Mouse (Mus musculus) limb, embryonic 11.5 days (tissue): ENCODE results near the gene Olfr1150-ps1. TPM values are rescaled to one million over a fixed set of nuclear protein-coding genes. Genes with fewer than 3 reads are reported as not detected.

ENCODE experiments used
- ATAC-seq: fragments of 200-750 bp; cut with Nextera tagmentation; 2 replicates; pipeline ENCODE4 v1.8.0; 2017; ENCODE audit warnings: low read depth; ENCODE audit not compliant: insufficient number of reproducible peaks, low FRiP score, low TSS enrichment
- DNase-seq: peaks from one replicate; pipeline ENCODE4 v3.0.0-alpha.2; 2015; ENCODE audit warnings: low spot score
- H3K27ac ChIP-seq: fragments of 300-500 bp; sonication (generic); replicated peaks from 2 replicates; pipeline ENCODE4 v1.5.1; 2014; ENCODE audit warnings: low read depth, mild to moderate bottlenecking, low read length
- H3K27me3 ChIP-seq: fragments of 300-500 bp; sonication (generic); 2 replicates; pipeline ENCODE4 v1.6.1; 2014; ENCODE audit warnings: mild to moderate bottlenecking, low read length, mixed read lengths; ENCODE audit not compliant: control insufficient read depth, insufficient read depth
- H3K36me3 ChIP-seq: fragments of 300-500 bp; sonication (generic); 2 replicates; pipeline ENCODE4 v1.6.1; 2014; ENCODE audit warnings: mild to moderate bottlenecking, low read length, moderate library complexity, mixed read lengths; ENCODE audit not compliant: control insufficient read depth, insufficient read depth
- H3K4me1 ChIP-seq: fragments of 300-500 bp; sonication (generic); 2 replicates; pipeline ENCODE4 v1.6.1; 2014; ENCODE audit warnings: low read length, mixed read lengths; ENCODE audit not compliant: control insufficient read depth, insufficient read depth
- H3K4me2 ChIP-seq: fragments of 300-500 bp; sonication (generic); 2 replicates; pipeline ENCODE4 v1.6.1; 2014; ENCODE audit warnings: low read depth, mild to moderate bottlenecking, moderate library complexity; ENCODE audit not compliant: severe bottlenecking
- H3K4me3 ChIP-seq: fragments of 300-500 bp; sonication (generic); 2 replicates; pipeline ENCODE4 v1.5.1; 2014; ENCODE audit warnings: low read depth, low read length
- H3K9ac ChIP-seq: fragments of 300-500 bp; sonication (generic); 2 replicates; pipeline ENCODE4 v1.6.1; 2014; ENCODE audit warnings: mild to moderate bottlenecking, low read length
- H3K9me3 ChIP-seq: fragments of 300-500 bp; sonication (generic); 2 replicates; pipeline ENCODE4 v1.6.1; 2016; ENCODE audit warnings: low read length; ENCODE audit not compliant: control insufficient read depth
- WGBS: fragments of 180-500 bp; shearing (Covaris S2); extraction: QIAGEN DNeasy Blood & Tissue Kit; methylation state at CpG from one replicate; pipeline ENCODE4 v1.1.7; 2014; 5-methylcytosine and 5-hydroxymethylcytosine counted together
- polyA plus RNA-seq: library from polyadenylated mRNA; unstranded; fragments of >200 nt; fragmentation: Nextera tagmentation; extraction: Ambion mirVana; gene quantifications from 2 replicates; pipeline ENCODE4 v1.2.1, GENCODE M21; 2014

Gene Olfr1150-ps1
- polyA plus RNA-seq = not detected in 2 replicates

- 82% methylated on average over 1 of the region's 1 CpGs for WGBS
- ATAC-seq = no peak
Measured at GRCm38 (mm10) chr2:87843693-87844092, at the start of gene Olfr1150-ps1. Olfr1150-ps1 (plus strand) TSS chr2:87843993.

GRCm38 (mm10) chr2:87800292-87800691, 43.5 kb upstream of the Olfr1150-ps1 start, which contains the start of gene Olfr1143:
Olfr1143 (plus strand) TSS chr2:87800592.
- Histone ChIP-seq H3K4me1 (no peaks in the 10 kb centered on the region), H3K9me3 (no peaks in the 10 kb centered on the region), H3K4me2 (no peak within 1 kb of the TSS), H3K9ac (no peak within 1 kb of the TSS), H3K4me3 (no peak within 1 kb of the TSS), H3K27me3 (no peaks in the 10 kb centered on the region), H3K36me3 (no peaks in the 10 kb centered on the region), H3K27ac (no peak within 1 kb of the TSS)
- ATAC-seq (no peak), DNase-seq (no peak)

More at GRCm38 (mm10) chr2:87843693-87844092, at the start of gene Olfr1150-ps1:
- H3K9ac ChIP-seq = no peak within 1 kb of the TSS
- H3K4me1 ChIP-seq = no peaks in the 10 kb centered on the region
- H3K36me3 ChIP-seq = no peaks in the 10 kb centered on the region
- no peak within 1 kb of the TSS for H3K27ac ChIP-seq
- no peak within 1 kb of the TSS for H3K4me3 ChIP-seq
- H3K9me3 ChIP-seq = no peaks in the 10 kb centered on the region
- no peak within 1 kb of the TSS for H3K4me2 ChIP-seq
- H3K27me3 ChIP-seq = no peaks in the 10 kb centered on the region
- DNase-seq = no peak

DNA sequence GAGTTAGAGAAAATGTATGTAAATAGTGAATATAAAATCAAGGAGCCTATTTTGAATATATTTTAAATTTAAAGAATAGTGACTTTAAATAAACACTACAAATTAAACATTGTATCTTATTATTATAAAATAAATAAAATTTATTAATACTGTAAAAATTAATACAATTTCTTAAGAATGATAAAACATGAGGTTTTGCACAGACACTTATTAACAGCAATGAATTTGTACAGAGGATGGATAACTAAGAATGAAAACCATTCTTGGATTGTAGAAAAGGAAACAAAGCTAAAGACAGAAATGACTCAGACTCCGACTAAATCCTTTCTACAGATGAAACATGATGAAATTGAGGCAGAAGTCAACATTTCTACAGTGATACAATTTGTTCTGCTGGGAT, 34.3 kb upstream of the Olfr1150-ps1 start, which contains the start of gene Olfr1145:
Gene Olfr1145 (plus strand): TSS at position 301 of the 400 bp plus-strand sequence.
- Histone ChIP-seq H3K9ac (no peak within 1 kb of the TSS), H3K36me3 (no peaks in the 10 kb centered on the region), H3K27ac (no peak within 1 kb of the TSS), H3K4me2 (no peak within 1 kb of the TSS), H3K9me3 (no peaks in the 10 kb centered on the region), H3K27me3 (no peaks in the 10 kb centered on the region), H3K4me1 (no peaks in the 10 kb centered on the region), H3K4me3 (no peak within 1 kb of the TSS)
- 84% methylated on average over 1 of the region's 1 CpGs for WGBS
- DNase-seq = no peak
- ATAC-seq = no peak

DNA sequence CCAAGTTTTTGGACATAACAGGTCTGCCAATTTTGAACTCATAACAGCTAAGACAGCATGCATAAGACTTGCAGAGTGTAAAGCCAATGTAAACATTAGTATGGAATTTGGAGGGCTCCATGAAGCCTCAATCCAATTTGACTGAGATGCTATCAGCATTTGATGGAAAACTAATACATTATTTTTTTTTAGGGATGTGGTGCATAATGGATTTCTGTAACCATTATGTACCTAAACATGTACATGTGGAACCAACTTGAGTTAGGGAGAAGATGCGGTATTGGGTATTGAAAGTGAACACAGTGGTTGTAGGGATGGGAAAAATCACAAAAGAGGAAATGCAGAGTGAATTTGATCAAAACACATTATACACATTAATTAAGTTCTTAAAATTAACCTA, 13.6 kb upstream of the Olfr1150-ps1 start, which contains the start of gene Olfr1148:
Gene Olfr1148 (plus strand): TSS at position 301 of the 400 bp plus-strand sequence.
- H3K4me1 ChIP-seq = no peaks in the 10 kb centered on the region
- DNase-seq (no peak), ATAC-seq (no peak)
- no peaks in the 10 kb centered on the region for H3K27me3 ChIP-seq
- WGBS = 97% methylated on average over 1 of the region's 1 CpGs
- H3K27ac ChIP-seq = no peak within 1 kb of the TSS
- H3K4me2 ChIP-seq = no peak within 1 kb of the TSS
- no peak within 1 kb of the TSS for H3K9ac ChIP-seq
- H3K36me3 ChIP-seq = no peaks in the 10 kb centered on the region
- no peaks in the 10 kb centered on the region for H3K9me3 ChIP-seq
- H3K4me3 ChIP-seq = no peak within 1 kb of the TSS

DNA sequence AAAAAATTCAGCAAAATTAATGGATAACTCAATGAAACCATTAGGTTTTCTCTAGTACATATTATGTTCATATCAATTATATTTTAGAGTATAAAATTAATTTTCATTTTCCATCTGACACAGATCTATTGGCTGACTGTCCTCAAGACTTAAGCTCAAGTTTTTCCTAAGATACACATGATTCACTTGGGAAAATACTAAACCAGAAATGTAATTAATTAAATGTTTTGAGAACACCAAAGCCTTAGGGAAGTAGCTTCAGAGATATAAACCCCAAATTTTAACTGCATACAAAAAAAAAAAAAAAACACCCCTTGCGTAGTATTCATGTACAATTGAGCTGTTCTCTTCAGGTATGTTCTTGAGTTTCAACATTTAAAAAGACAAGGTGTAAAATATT, 11.8 kb downstream of the Olfr1150-ps1 start, which contains the start of gene Olfr1151:
Gene Olfr1151 (plus strand): TSS at position 301 of the 400 bp plus-strand sequence.
- H3K4me3 ChIP-seq = no peak within 1 kb of the TSS

DNA sequence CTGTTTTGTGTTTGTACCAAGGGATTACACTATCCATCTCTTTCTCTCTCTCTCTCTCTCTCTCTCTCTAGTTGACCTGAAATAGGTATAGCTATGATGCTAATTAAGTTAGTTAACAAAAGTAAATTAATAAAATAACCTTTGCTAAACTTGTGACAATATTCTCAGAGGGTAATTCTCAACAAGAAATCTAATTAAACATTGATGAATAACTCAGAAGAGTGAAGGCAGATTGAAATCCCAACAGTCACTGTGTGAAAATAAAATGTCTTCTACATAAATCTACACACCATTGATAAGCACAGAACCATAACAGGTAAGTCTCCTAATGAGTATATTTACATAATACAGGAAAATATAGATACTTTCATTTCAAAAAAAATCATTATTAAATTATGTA, 22.4 kb downstream of the Olfr1150-ps1 start, which contains the start of gene Olfr1152:
Gene Olfr1152 (plus strand): TSS at position 301 of the 400 bp plus-strand sequence.
- H3K4me1 ChIP-seq = no peaks in the 10 kb centered on the region
- no peak within 1 kb of the TSS for H3K4me3 ChIP-seq
- ATAC-seq (no peak), DNase-seq (no peak)
- H3K27ac ChIP-seq = no peak within 1 kb of the TSS
- H3K36me3 ChIP-seq = no peaks in the 10 kb centered on the region
- H3K9me3 ChIP-seq = no peaks in the 10 kb centered on the region
- no peaks in the 10 kb centered on the region for H3K27me3 ChIP-seq
- no peak within 1 kb of the TSS for H3K4me2 ChIP-seq
- no peak within 1 kb of the TSS for H3K9ac ChIP-seq

More for the DNA sequence above, 11.8 kb downstream of the Olfr1150-ps1 start, which contains the start of gene Olfr1151:
- DNase-seq (no peak), ATAC-seq (no peak)
- H3K4me1 ChIP-seq = no peaks in the 10 kb centered on the region
- H3K27ac ChIP-seq = no peak within 1 kb of the TSS
- no peak within 1 kb of the TSS for H3K9ac ChIP-seq
- H3K36me3 ChIP-seq = no peaks in the 10 kb centered on the region
- 83% methylated on average over 1 of the region's 1 CpGs for WGBS
- H3K27me3 ChIP-seq = no peaks in the 10 kb centered on the region
- H3K9me3 ChIP-seq = no peaks in the 10 kb centered on the region
- H3K4me2 ChIP-seq = no peak within 1 kb of the TSS

GRCm38 (mm10) chr2:87894662-87895061, 50.9 kb downstream of the Olfr1150-ps1 start, which contains the start of gene Olfr1153:
Olfr1153 (plus strand) TSS chr2:87894962.
- ATAC-seq = no peak
- no peak for DNase-seq
- Histone ChIP-seq H3K27ac (no peak within 1 kb of the TSS), H3K4me2 (no peak within 1 kb of the TSS), H3K36me3 (no peaks in the 10 kb centered on the region), H3K27me3 (no peaks in the 10 kb centered on the region), H3K4me3 (no peak within 1 kb of the TSS), H3K4me1 (no peaks in the 10 kb centered on the region), H3K9ac (no peak within 1 kb of the TSS), H3K9me3 (no peaks in the 10 kb centered on the region)
- WGBS = 78% methylated on average over 1 of the region's 1 CpGs
